Mouse (Mus musculus): ENCODE measurements around the gene Prss35.

GRCm38 (mm10) chr9:86745926-86746581 is 2.6 kb downstream of the Prss35 start:
- TF ChIP-seq POLR2A (IDR thresholded peaks at IDR 0.05; ENCODE audit: extremely low read depth, insufficient read depth, low read length) (no peak), CTCF (IDR thresholded peaks at IDR 0.05; ENCODE audit: low read depth, low read length) (peak; percentile 90)

Data from liver, adult 2 months (tissue).